Mouse (Mus musculus): ENCODE data around the gene Slc26a8. TPM values are rescaled to one million over a fixed set of nuclear protein-coding genes. Genes with fewer than 3 reads are reported as not detected.

Gene Slc26a8
- polyA plus RNA-seq, 1 experiment, result not detected

- H3K4me3 ChIP-seq, result no peak overlapping the region
- no peak overlapping the region for H3ac ChIP-seq (ENCODE audit: control insufficient read depth, insufficient read length)
- no peaks in the 10 kb centered on the region for H3K79me2 ChIP-seq (ENCODE audit: control insufficient read depth, insufficient read depth)
- H3K36me3 ChIP-seq (ENCODE audit: control insufficient read depth, insufficient read depth), result no peaks in the 10 kb centered on the region
- no peak for TF ChIP-seq E2F4 (IDR thresholded peaks at IDR 0.05; ENCODE audit: insufficient read depth)
- TF ChIP-seq TCF3 (IDR thresholded peaks at IDR 0.05; ENCODE audit: insufficient read length, low read depth), result no peak
- TF ChIP-seq REST (IDR thresholded peaks at IDR 0.05; ENCODE audit: insufficient read depth, insufficient read length), result no peak
- TF ChIP-seq USF1 (IDR thresholded peaks at IDR 0.05; ENCODE audit: low read depth), result no peak
- no peak for TF ChIP-seq MYOG (IDR thresholded peaks at IDR 0.05; ENCODE audit: control insufficient read depth in 1 of 3, insufficient read depth in 1 of 3, insufficient read length in 2 of 3, low read depth in 2 of 3)
- TF ChIP-seq TCF12 (IDR thresholded peaks at IDR 0.05; ENCODE audit: insufficient read depth, poor library complexity, severe bottlenecking), result no peak
- TF ChIP-seq POLR2AphosphoS2 (IDR thresholded peaks at IDR 0.05; ENCODE audit: insufficient read length, low read depth), result no peak
- no peak for TF ChIP-seq CEBPB (IDR thresholded peaks at IDR 0.05; ENCODE audit: insufficient read depth, poor library complexity, severe bottlenecking)
- no peak for TF ChIP-seq MAX (IDR thresholded peaks at IDR 0.05; ENCODE audit: low read depth)
- TF ChIP-seq POLR2A (IDR thresholded peaks at IDR 0.05; ENCODE audit: insufficient read length, low read depth), result no peak
- no peak for TF ChIP-seq MYOD1 (IDR thresholded peaks at IDR 0.05; ENCODE audit: control insufficient read depth in 1 of 3, insufficient read length in 2 of 3, low read depth in 2 of 3)
- H3K27me3 ChIP-seq (ENCODE audit: control insufficient read depth, insufficient read depth, insufficient read length), result peaks cover 40% of the 10 kb centered on the region
- no peak overlapping the region for H3K4me2 ChIP-seq (ENCODE audit: low read depth)
Observed at GRCm38 (mm10) chr17:28643697-28644096, 46.3 kb downstream of the Slc26a8 start.

DNA sequence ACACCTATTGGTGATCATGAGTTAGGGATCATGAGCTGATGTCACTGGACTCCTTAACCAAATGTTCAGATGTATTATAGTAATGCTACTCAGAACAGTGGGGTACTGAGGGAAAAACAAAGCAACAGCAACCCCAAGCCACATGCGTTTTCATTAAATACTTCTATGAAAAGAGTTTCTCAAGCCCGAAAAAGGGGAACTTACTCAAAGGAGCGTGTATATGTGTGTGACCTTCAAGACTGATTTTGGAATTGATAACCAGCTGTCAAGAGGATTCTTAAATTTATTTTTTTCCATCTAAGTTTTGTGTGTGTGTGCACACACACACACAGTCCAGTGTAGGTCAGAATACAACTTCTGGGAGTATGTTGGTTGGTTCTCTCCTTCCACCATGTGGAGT lies 49.9 kb downstream of the Slc26a8 start:
- H3K4me2 ChIP-seq (ENCODE audit: low read depth), result no peak overlapping the region
- TF ChIP-seq MAX (IDR thresholded peaks at IDR 0.05; ENCODE audit: low read depth), result no peak
- TF ChIP-seq SRF (IDR thresholded peaks at IDR 0.05; ENCODE audit: control insufficient read depth, insufficient read length, low read depth), result no peak
- TF ChIP-seq POLR2AphosphoS2 (IDR thresholded peaks at IDR 0.05; ENCODE audit: insufficient read length, low read depth), result no peak
- no peak for TF ChIP-seq MYOD1 (IDR thresholded peaks at IDR 0.05; ENCODE audit: control insufficient read depth in 1 of 3, insufficient read length in 2 of 3, low read depth in 2 of 3)
- no peak for TF ChIP-seq CEBPB (IDR thresholded peaks at IDR 0.05; ENCODE audit: insufficient read depth, poor library complexity, severe bottlenecking)
- no peak for TF ChIP-seq REST (IDR thresholded peaks at IDR 0.05; ENCODE audit: insufficient read depth, insufficient read length)
- TF ChIP-seq TCF12 (IDR thresholded peaks at IDR 0.05; ENCODE audit: insufficient read depth, poor library complexity, severe bottlenecking), result no peak
- no peaks in the 10 kb centered on the region for H3K36me3 ChIP-seq (ENCODE audit: control insufficient read depth, insufficient read depth)
- H3K79me2 ChIP-seq (ENCODE audit: control insufficient read depth, insufficient read depth), result no peaks in the 10 kb centered on the region
- peaks cover 65% of the 10 kb centered on the region for H3K27me3 ChIP-seq (ENCODE audit: control insufficient read depth, insufficient read depth, insufficient read length)
- no peak overlapping the region for H3ac ChIP-seq (ENCODE audit: control insufficient read depth, insufficient read length)
- no peak overlapping the region for H3K4me3 ChIP-seq

- Histone ChIP-seq H3K4me2 (ENCODE audit: low read depth) (no peak overlapping the region), H3K27me3 (ENCODE audit: control insufficient read depth, insufficient read depth, insufficient read length) (peaks cover 61% of the 10 kb centered on the region), H3K4me3 (no peak overlapping the region), H3K79me2 (ENCODE audit: control insufficient read depth, insufficient read depth) (no peaks in the 10 kb centered on the region), H3K36me3 (ENCODE audit: control insufficient read depth, insufficient read depth) (no peaks in the 10 kb centered on the region), H3ac (ENCODE audit: control insufficient read depth, insufficient read length) (no peak overlapping the region)
- TF ChIP-seq MYOG (IDR thresholded peaks at IDR 0.05; ENCODE audit: control insufficient read depth in 1 of 3, insufficient read depth in 1 of 3, insufficient read length in 2 of 3, low read depth in 2 of 3) (no peak), MYOD1 (IDR thresholded peaks at IDR 0.05; ENCODE audit: control insufficient read depth in 1 of 3, insufficient read length in 2 of 3, low read depth in 2 of 3) (no peak), E2F4 (IDR thresholded peaks at IDR 0.05; ENCODE audit: insufficient read depth) (no peak), POLR2A (IDR thresholded peaks at IDR 0.05; ENCODE audit: insufficient read length, low read depth) (no peak), POLR2AphosphoS2 (IDR thresholded peaks at IDR 0.05; ENCODE audit: insufficient read length, low read depth) (no peak), MAX (IDR thresholded peaks at IDR 0.05; ENCODE audit: low read depth) (no peak), REST (IDR thresholded peaks at IDR 0.05; ENCODE audit: insufficient read depth, insufficient read length) (no peak), USF1 (IDR thresholded peaks at IDR 0.05; ENCODE audit: low read depth) (no peak), TCF12 (IDR thresholded peaks at IDR 0.05; ENCODE audit: insufficient read depth, poor library complexity, severe bottlenecking) (no peak), CEBPB (IDR thresholded peaks at IDR 0.05; ENCODE audit: insufficient read depth, poor library complexity, severe bottlenecking) (no peak), SRF (IDR thresholded peaks at IDR 0.05; ENCODE audit: control insufficient read depth, insufficient read length, low read depth) (no peak), TCF3 (IDR thresholded peaks at IDR 0.05; ENCODE audit: insufficient read length, low read depth) (no peak)
Observed at GRCm38 (mm10) chr17:28637711-28638690, 52.0 kb downstream of the Slc26a8 start.

DNA sequence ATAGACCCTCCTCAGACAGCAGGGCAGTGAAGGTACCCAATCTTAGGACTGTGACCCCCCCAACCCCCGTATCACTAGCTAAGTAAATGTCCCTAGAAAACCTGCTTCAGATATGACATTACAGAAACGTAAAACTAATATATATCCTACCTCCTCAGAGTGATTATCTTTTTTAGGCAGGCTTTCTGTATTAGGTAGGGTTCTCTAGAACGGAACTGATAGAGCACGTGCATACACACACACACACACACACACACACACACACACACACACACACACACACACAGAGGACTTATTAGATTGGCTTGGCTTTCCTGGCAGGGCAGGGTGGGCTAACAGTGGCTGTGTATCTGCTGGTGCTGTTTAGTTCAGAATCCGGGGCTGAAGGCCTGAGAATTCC lies 54.2 kb downstream of the Slc26a8 start:
- Histone ChIP-seq H3K27me3 (ENCODE audit: control insufficient read depth, insufficient read depth, insufficient read length) (peaks cover 61% of the 10 kb centered on the region), H3K4me2 (ENCODE audit: low read depth) (no peak overlapping the region), H3K36me3 (ENCODE audit: control insufficient read depth, insufficient read depth) (no peaks in the 10 kb centered on the region), H3K4me3 (no peak overlapping the region), H3ac (ENCODE audit: control insufficient read depth, insufficient read length) (no peak overlapping the region), H3K79me2 (ENCODE audit: control insufficient read depth, insufficient read depth) (no peaks in the 10 kb centered on the region)
- no peak for TF ChIP-seq E2F4 (IDR thresholded peaks at IDR 0.05; ENCODE audit: insufficient read depth)
- no peak for TF ChIP-seq MAX (IDR thresholded peaks at IDR 0.05; ENCODE audit: low read depth)
- no peak for TF ChIP-seq TCF3 (IDR thresholded peaks at IDR 0.05; ENCODE audit: insufficient read length, low read depth)

- Histone ChIP-seq H3K4me3 (no peak overlapping the region), H3K79me2 (ENCODE audit: control insufficient read depth, insufficient read depth) (no peaks in the 10 kb centered on the region), H3K36me3 (ENCODE audit: control insufficient read depth, insufficient read depth) (no peaks in the 10 kb centered on the region), H3ac (ENCODE audit: control insufficient read depth, insufficient read length) (no peak overlapping the region), H3K4me2 (ENCODE audit: low read depth) (no peak overlapping the region), H3K27me3 (ENCODE audit: control insufficient read depth, insufficient read depth, insufficient read length) (peaks cover 14% of the 10 kb centered on the region)
- TF ChIP-seq POLR2AphosphoS2 (IDR thresholded peaks at IDR 0.05; ENCODE audit: insufficient read length, low read depth) (no peak), MYOG (IDR thresholded peaks at IDR 0.05; ENCODE audit: control insufficient read depth in 1 of 3, insufficient read depth in 1 of 3, insufficient read length in 2 of 3, low read depth in 2 of 3) (no peak), MYOD1 (IDR thresholded peaks at IDR 0.05; ENCODE audit: control insufficient read depth in 1 of 3, insufficient read length in 2 of 3, low read depth in 2 of 3) (no peak), POLR2A (IDR thresholded peaks at IDR 0.05; ENCODE audit: insufficient read length, low read depth) (no peak), MAX (IDR thresholded peaks at IDR 0.05; ENCODE audit: low read depth) (no peak), USF1 (IDR thresholded peaks at IDR 0.05; ENCODE audit: low read depth) (no peak), E2F4 (IDR thresholded peaks at IDR 0.05; ENCODE audit: insufficient read depth) (no peak), CEBPB (IDR thresholded peaks at IDR 0.05; ENCODE audit: insufficient read depth, poor library complexity, severe bottlenecking) (no peak), REST (IDR thresholded peaks at IDR 0.05; ENCODE audit: insufficient read depth, insufficient read length) (no peak)
Observed at GRCm38 (mm10) chr17:28629125-28629524, 60.9 kb downstream of the Slc26a8 start.
